Mouse (Mus musculus) myocyte (in vitro differentiated cells): ENCODE measurements around the gene Dll4. TPM values are rescaled to one million over a fixed set of nuclear protein-coding genes. Genes with fewer than 3 reads are reported as not detected.

Source experiments
- H3K27me3 ChIP-seq: one replicate; pipeline ENCODE4 v1.6.1; 2011; ENCODE audit not compliant: control insufficient read depth, insufficient read depth, insufficient read length
- H3K36me3 ChIP-seq: one replicate; pipeline ENCODE4 v1.6.1; 2011; ENCODE audit not compliant: control insufficient read depth, insufficient read depth
- H3K4me2 ChIP-seq: one replicate; pipeline ENCODE4 v1.6.1; 2011; ENCODE audit warnings: low read depth, control low read depth
- H3K4me3 ChIP-seq: one replicate; pipeline ENCODE4 v1.5.1; 2011; ENCODE audit warnings: mild to moderate bottlenecking, control low read depth, moderate library complexity
- H3K79me2 ChIP-seq: one replicate; pipeline ENCODE4 v1.6.1; 2011; ENCODE audit not compliant: control insufficient read depth, insufficient read depth
- H3ac ChIP-seq: one replicate; pipeline ENCODE4 v1.6.1; 2011; ENCODE audit not compliant: control insufficient read depth, insufficient read length
- CEBPB ChIP-seq: IDR thresholded peaks from 2 replicates; pipeline ENCODE4 v1.6.1; 2011; ENCODE audit warnings: mild to moderate bottlenecking, moderate library complexity; ENCODE audit not compliant: poor library complexity, insufficient read depth, severe bottlenecking
- E2F4 ChIP-seq: IDR thresholded peaks from one replicate; pipeline ENCODE4 v1.6.1; 2011; ENCODE audit warnings: mild to moderate bottlenecking, control low read depth, moderate library complexity; ENCODE audit not compliant: insufficient read depth
- MAX ChIP-seq: IDR thresholded peaks from one replicate; pipeline ENCODE4 v1.6.1; 2011; ENCODE audit warnings: low read depth, mild to moderate bottlenecking, control low read depth
- MYOD1 ChIP-seq, 3 experiments: IDR thresholded peaks; one replicate each; pipeline ENCODE4 v1.6.1; 2011; ENCODE audit warnings: control low read depth in 2 of 3, low read depth in 2 of 3, mild to moderate bottlenecking in 2 of 3, moderate library complexity in 1 of 3; ENCODE audit not compliant: insufficient read length in 2 of 3, control insufficient read depth in 1 of 3
- MYOG ChIP-seq, 3 experiments: IDR thresholded peaks; one replicate each; pipeline ENCODE4 v1.6.1; 2011; ENCODE audit warnings: control low read depth in 2 of 3, low read depth in 2 of 3, mild to moderate bottlenecking in 2 of 3; ENCODE audit not compliant: insufficient read length in 2 of 3, control insufficient read depth in 1 of 3, insufficient read depth in 1 of 3
- POLR2A ChIP-seq: IDR thresholded peaks from one replicate; pipeline ENCODE4 v1.6.1; 2011; ENCODE audit warnings: low read depth, mild to moderate bottlenecking, control low read depth, moderate library complexity; ENCODE audit not compliant: insufficient read length
- POLR2AphosphoS2 ChIP-seq: IDR thresholded peaks from one replicate; pipeline ENCODE4 v1.6.1; 2011; ENCODE audit warnings: low read depth, control low read depth; ENCODE audit not compliant: insufficient read length
- REST ChIP-seq: IDR thresholded peaks from one replicate; pipeline ENCODE4 v1.6.1; 2011; ENCODE audit warnings: mild to moderate bottlenecking, control low read depth, moderate library complexity; ENCODE audit not compliant: insufficient read depth, insufficient read length
- SRF ChIP-seq: IDR thresholded peaks from one replicate; pipeline ENCODE4 v1.6.1; 2011; ENCODE audit warnings: low read depth; ENCODE audit not compliant: control insufficient read depth, insufficient read length
- TCF12 ChIP-seq: IDR thresholded peaks from one replicate; pipeline ENCODE4 v1.6.1; 2011; ENCODE audit warnings: mild to moderate bottlenecking, control low read depth; ENCODE audit not compliant: poor library complexity, insufficient read depth, severe bottlenecking
- TCF3 ChIP-seq: IDR thresholded peaks from one replicate; pipeline ENCODE4 v1.6.1; 2011; ENCODE audit warnings: low read depth, control low read depth; ENCODE audit not compliant: insufficient read length
- USF1 ChIP-seq: IDR thresholded peaks from one replicate; pipeline ENCODE4 v1.6.1; 2011; ENCODE audit warnings: low read depth, mild to moderate bottlenecking, control low read depth, moderate library complexity
- polyA plus RNA-seq: library from polyadenylated mRNA; unstranded; fragments of >200 nt; fragmentation: generic; extraction: Trizol; gene quantifications from one replicate; pipeline ENCODE4 v1.2.1, GENCODE M21; 2012; ENCODE audit warnings: missing spikeins

Gene Dll4
- polyA plus RNA-seq, 1 experiment = not detected

GRCm38 (mm10) chr2:119288270-119288882 is 37.2 kb upstream of the Dll4 start, which contains the start of gene Vps18:
TSS of gene Vps18 (plus strand) at chr2:119288740.
- Histone ChIP-seq H3ac (peak within 1 kb of the TSS; percentile 1), H3K27me3 (no peaks in the 10 kb centered on the region), H3K79me2 (peaks cover 19% of the 10 kb centered on the region), H3K4me3 (peak within 1 kb of the TSS; percentile 76), H3K36me3 (no peaks in the 10 kb centered on the region), H3K4me2 (peak within 1 kb of the TSS; percentile 93)
- TF ChIP-seq MYOD1 (IDR thresholded peaks at IDR 0.05; ENCODE audit: control insufficient read depth in 1 of 3, insufficient read length in 2 of 3, low read depth in 2 of 3) (peak in 1 of 3 experiments; percentile 25), MAX (no peak), TCF12 (no peak), CEBPB (no peak), MYOG (IDR thresholded peaks at IDR 0.05; ENCODE audit: control insufficient read depth in 1 of 3, insufficient read depth in 1 of 3, insufficient read length in 2 of 3, low read depth in 2 of 3) (peak in 1 of 3 experiments; percentile 28), POLR2A (peak; percentile 72), SRF (peak; percentile 73), USF1 (peak; percentile 80), E2F4 (peak; percentile 53), TCF3 (no peak), REST (no peak), POLR2AphosphoS2 (no peak)

DNA sequence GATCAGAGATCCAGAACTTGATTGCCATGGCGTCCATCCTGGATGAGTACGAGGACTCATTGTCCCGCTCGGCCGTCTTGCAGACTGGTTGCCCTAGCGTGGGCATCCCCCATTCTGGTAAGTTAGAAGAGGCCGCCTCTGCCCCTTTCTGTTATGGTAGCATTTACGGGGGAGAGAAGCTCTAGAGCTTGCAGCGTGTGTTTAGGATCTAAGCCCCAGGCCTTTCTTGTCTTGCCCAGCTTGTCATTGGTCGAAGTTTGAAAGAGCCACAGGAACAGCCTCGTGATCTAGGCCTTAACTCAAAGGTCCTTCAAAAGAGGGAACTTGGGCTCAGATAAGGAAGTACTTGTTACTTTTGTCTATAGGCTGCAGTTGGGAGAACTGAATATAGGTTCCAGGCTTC is 36.6 kb upstream of the Dll4 start:
- no peak for TF ChIP-seq MAX
- no peak for TF ChIP-seq POLR2AphosphoS2
- TF ChIP-seq MYOG (IDR thresholded peaks at IDR 0.05; ENCODE audit: control insufficient read depth in 1 of 3, insufficient read depth in 1 of 3, insufficient read length in 2 of 3, low read depth in 2 of 3) = no peak
- TF ChIP-seq REST = no peak
- peak overlapping the region; percentile 1 for H3ac ChIP-seq

GRCm38 (mm10) chr2:119292281-119292680 is 33.3 kb upstream of the Dll4 start:
- Histone ChIP-seq H3K79me2 (peaks cover 26% of the 10 kb centered on the region), H3K36me3 (peaks cover 4% of the 10 kb centered on the region)
- TF ChIP-seq POLR2A = no peak

More for the DNA sequence above, 36.6 kb upstream of the Dll4 start:
- H3K4me3 ChIP-seq = peak overlapping the region; percentile 76
- no peaks in the 10 kb centered on the region for H3K27me3 ChIP-seq
- H3K4me2 ChIP-seq = peak overlapping the region; percentile 89
- H3K79me2 ChIP-seq = peaks cover 19% of the 10 kb centered on the region
- H3K36me3 ChIP-seq = no peaks in the 10 kb centered on the region

DNA sequence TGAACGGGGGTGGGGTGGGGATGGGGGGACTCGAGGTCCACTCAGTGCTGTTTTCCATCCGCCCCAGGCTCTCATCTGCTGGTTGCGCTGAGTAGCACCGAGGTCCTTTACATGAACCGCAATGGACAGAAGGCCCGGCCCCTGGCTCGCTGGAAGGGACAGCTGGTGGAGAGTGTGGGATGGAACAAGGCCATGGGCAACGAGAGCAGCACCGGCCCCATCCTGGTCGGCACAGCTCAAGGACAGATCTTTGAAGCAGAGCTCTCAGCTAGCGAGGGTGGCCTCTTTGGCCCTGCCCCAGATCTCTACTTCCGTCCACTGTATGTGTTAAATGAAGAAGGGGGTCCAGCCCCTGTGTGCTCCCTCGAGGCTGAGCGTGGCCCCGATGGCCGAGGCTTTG is 32.7 kb upstream of the Dll4 start:
- H3K79me2 ChIP-seq = peaks cover 26% of the 10 kb centered on the region
- H3K36me3 ChIP-seq = peaks cover 6% of the 10 kb centered on the region
- TF ChIP-seq TCF3 (no peak), POLR2A (no peak), TCF12 (no peak)
- H3K4me3 ChIP-seq = no peak overlapping the region
- no peaks in the 10 kb centered on the region for H3K27me3 ChIP-seq
- H3ac ChIP-seq = no peak overlapping the region
- no peak overlapping the region for H3K4me2 ChIP-seq

More at GRCm38 (mm10) chr2:119292281-119292680, 33.3 kb upstream of the Dll4 start:
- H3ac ChIP-seq = no peak overlapping the region
- H3K4me2 ChIP-seq = no peak overlapping the region
- no peak overlapping the region for H3K4me3 ChIP-seq
- H3K27me3 ChIP-seq = no peaks in the 10 kb centered on the region

GRCm38 (mm10) chr2:119293311-119293710 is 32.3 kb upstream of the Dll4 start:
- no peak for TF ChIP-seq MAX
- no peak overlapping the region for H3K4me2 ChIP-seq

DNA sequence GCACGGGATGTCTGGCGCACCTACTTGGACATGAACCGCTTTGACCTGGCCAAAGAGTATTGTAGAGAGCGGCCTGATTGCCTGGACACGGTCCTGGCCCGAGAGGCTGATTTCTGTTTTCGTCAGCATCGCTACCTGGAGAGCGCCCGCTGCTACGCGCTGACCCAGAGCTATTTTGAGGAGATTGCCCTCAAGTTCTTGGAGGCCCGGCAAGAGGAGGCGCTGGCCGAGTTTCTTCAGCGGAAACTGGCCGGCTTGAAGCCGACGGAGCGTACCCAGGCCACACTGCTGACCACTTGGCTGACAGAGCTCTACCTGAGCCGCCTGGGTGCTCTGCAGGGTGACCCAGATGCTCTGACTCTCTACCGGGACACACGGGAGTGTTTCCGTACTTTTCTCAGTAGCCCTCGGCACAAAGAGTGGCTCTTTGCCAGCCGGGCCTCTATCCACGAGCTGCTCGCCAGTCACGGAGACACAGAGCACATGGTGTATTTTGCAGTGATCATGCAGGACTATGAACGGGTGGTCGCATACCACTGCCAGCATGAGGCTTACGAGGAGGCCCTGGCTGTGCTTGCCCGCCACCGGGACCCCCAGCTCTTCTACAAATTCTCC is 31.7 kb upstream of the Dll4 start:
- Histone ChIP-seq H3K4me3 (no peak overlapping the region), H3K4me2 (no peak overlapping the region), H3ac (no peak overlapping the region), H3K27me3 (no peaks in the 10 kb centered on the region), H3K79me2 (peaks cover 23% of the 10 kb centered on the region), H3K36me3 (peaks cover 7% of the 10 kb centered on the region)
- no peak for TF ChIP-seq USF1
- no peak for TF ChIP-seq E2F4
- TF ChIP-seq CEBPB = no peak
- no peak for TF ChIP-seq POLR2A

More at GRCm38 (mm10) chr2:119293311-119293710, 32.3 kb upstream of the Dll4 start:
- Histone ChIP-seq H3ac (no peak overlapping the region), H3K27me3 (no peaks in the 10 kb centered on the region), H3K79me2 (peaks cover 26% of the 10 kb centered on the region), H3K4me3 (no peak overlapping the region), H3K36me3 (peaks cover 7% of the 10 kb centered on the region)
